Mouse (Mus musculus): Measurements from ENCODE around the gene Tfap2e. TPM values are rescaled to one million over a fixed set of nuclear protein-coding genes. Genes with fewer than 3 reads are reported as not detected.
A peak's percentile ranks its signal among the peaks of the same experiment; 100 is the strongest.

The Tfap2e gene
- polyA plus RNA-seq, 1 experiment, result not detected

DNA sequence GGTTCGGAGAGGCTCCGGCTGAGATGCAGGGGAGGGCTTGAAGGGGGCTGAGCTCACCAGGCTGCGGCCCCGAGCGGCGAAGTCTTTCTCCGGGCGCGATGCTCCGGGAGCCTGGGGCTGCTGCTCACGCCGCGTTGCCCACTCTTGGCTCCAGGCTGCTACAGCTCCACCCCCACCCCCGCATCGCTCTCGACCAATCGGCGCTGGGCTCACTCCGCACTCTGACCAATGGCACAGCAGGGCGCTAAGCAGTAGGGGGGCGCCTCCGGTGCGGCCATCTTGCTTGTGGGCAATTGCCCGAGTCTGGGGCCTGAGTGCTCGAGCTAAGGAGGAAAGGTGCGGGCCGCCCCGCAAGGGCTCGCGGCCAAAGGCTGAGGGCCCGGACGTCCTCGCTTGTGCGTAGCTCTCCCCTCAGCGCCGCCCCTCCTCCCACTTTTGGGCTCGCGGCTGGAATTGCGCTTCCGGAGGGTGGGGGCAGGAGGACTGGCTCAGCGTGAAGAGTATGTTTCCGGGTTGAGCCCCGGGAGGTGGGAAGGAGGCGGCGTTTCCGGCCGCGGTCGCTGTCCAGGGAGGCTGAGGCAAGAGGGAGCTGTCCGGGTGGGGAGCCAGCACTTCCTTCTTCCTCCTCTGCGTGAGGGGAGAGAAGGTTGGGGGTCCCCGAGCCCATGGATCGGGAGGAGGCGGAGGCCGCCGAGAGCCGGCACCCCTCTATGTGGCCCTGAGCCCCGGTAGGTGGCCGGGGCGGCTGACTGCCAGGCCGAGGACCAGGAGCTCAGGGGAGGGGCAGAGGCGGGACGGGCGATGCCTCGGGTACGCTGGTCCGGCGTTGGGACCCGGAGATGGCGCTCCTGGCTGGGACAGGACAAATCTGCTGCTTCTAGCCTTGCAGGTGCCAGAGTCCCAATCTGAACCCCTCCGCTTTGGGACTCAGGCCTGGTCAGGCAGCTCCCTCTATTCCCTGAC lies 17.5 kb upstream of the Tfap2e start, which contains the start of the genes Ncdn and AU040320:
TSS of gene Ncdn (minus strand) at position 171 of the 963 bp plus-strand sequence.
TSS of gene AU040320 (plus strand) at position 277 of the 963 bp plus-strand sequence.
- Histone ChIP-seq H3K4me3 (replicated peaks) (peak within 1 kb of the TSS; percentile 98), H3K4me1 (ENCODE audit: control insufficient read depth) (peaks cover 35% of the 10 kb centered on the region), H3K9me3 (ENCODE audit: control insufficient read depth, low read length) (no peaks in the 10 kb centered on the region), H3K27me3 (ENCODE audit: control insufficient read depth) (no peaks in the 10 kb centered on the region), H3K36me3 (ENCODE audit: control insufficient read depth) (peaks cover 26% of the 10 kb centered on the region)
- TF ChIP-seq GATA1 (IDR thresholded peaks at IDR 0.05; ENCODE audit: low read length) (no peak), TAL1 (IDR thresholded peaks at IDR 0.05; ENCODE audit: low read length) (no peak)

DNA sequence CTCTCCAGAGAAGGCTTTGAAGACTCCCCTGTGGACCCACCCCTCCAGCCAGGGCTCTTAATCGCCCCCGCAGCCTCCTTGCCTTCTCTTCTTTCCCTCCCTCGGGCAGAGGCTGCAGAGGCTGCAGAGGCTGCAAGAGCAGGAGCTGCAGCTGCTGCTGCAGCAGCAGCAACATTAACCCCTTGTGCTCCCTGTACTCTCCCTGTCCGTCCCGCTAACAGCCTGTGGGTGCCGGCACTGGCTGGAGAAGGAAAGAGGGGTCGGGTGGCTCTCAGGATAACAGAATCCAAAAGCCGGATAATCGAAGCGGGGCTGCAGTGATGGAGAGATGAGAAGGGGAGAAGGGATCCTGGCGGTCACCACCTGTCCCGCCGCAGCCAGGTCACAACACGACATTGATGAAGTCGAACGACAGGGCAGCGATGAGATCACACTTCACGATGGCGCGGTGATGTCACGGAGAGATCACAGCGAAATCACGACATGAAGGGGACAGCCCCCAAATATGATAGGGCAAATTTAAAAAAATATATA lies 16.6 kb upstream of the Tfap2e start:
- Histone ChIP-seq H3K4me3 (replicated peaks) (peak overlapping the region; percentile 98), H3K36me3 (ENCODE audit: control insufficient read depth) (peaks cover 28% of the 10 kb centered on the region), H3K9me3 (ENCODE audit: control insufficient read depth, low read length) (no peaks in the 10 kb centered on the region), H3K4me1 (ENCODE audit: control insufficient read depth) (peaks cover 35% of the 10 kb centered on the region), H3K27me3 (ENCODE audit: control insufficient read depth) (no peaks in the 10 kb centered on the region)
- no peak for TF ChIP-seq TAL1 (IDR thresholded peaks at IDR 0.05; ENCODE audit: low read length)
- no peak for TF ChIP-seq GATA1 (IDR thresholded peaks at IDR 0.05; ENCODE audit: low read length)

DNA sequence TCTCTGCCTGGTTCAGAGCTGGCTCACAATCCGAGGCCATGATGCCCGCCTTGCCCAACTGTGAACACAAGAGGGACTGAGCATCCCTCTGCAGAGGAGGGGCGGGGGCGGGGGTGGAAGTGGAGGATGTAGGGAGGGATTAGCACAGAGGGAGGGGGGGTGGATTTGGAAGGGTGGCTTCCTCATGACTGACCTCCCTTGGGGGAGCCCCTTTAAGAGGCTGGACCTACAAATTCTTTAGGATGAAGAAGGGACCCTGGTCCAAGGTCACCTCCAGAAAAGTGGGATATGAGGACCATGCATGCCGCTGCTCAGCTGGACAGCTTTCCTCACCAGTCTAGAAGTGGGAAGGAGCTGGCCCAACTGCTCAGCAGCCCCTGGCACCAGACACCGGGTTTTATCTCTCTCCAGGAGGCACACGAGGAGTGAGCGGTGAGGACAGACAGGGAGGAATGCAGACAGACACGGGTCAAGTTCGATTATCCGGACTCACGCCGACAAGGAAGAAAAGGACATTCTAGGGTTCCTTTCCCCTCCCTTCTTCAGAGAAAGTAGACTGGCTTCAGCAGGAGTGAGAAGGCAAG lies 16.1 kb upstream of the Tfap2e start:
- H3K9me3 ChIP-seq (ENCODE audit: control insufficient read depth, low read length), result no peaks in the 10 kb centered on the region
- H3K36me3 ChIP-seq (ENCODE audit: control insufficient read depth), result peaks cover 29% of the 10 kb centered on the region
- TF ChIP-seq GATA1 (IDR thresholded peaks at IDR 0.05; ENCODE audit: low read length) (no peak), TAL1 (IDR thresholded peaks at IDR 0.05; ENCODE audit: low read length) (no peak)
- no peaks in the 10 kb centered on the region for H3K27me3 ChIP-seq (ENCODE audit: control insufficient read depth)
- H3K4me1 ChIP-seq (ENCODE audit: control insufficient read depth), result peaks cover 36% of the 10 kb centered on the region
- H3K4me3 ChIP-seq (replicated peaks), result peak overlapping the region; percentile 98

DNA sequence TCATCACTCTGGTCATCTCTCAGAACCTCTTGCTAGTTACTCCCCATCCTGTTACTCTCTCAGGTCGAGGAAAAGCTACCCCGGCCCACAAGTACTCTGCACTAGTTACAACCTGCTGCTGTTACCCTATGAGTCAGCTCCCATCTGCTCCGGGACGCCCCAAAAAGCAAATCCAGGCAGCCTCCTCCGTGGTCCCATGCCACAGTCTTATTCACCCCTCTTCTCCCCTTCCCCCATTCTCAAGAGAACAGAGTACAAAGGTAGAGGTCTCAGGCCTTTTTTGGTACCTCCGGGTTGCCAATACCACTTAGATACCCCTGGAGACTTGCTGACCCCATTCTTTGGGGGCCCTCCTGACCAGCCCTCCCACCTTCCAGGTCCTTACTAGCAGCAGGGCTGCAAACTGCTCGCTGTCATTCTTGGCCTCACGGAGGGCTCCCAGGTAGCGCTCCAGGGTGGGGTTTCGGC lies 15.6 kb upstream of the Tfap2e start:
- H3K27me3 ChIP-seq (ENCODE audit: control insufficient read depth), result no peaks in the 10 kb centered on the region
- H3K4me1 ChIP-seq (ENCODE audit: control insufficient read depth), result peaks cover 37% of the 10 kb centered on the region
- peaks cover 34% of the 10 kb centered on the region for H3K36me3 ChIP-seq (ENCODE audit: control insufficient read depth)
- no peak overlapping the region for H3K4me3 ChIP-seq (replicated peaks)
- no peak for TF ChIP-seq GATA1 (IDR thresholded peaks at IDR 0.05; ENCODE audit: low read length)
- TF ChIP-seq TAL1 (IDR thresholded peaks at IDR 0.05; ENCODE audit: low read length), result no peak
- no peaks in the 10 kb centered on the region for H3K9me3 ChIP-seq (ENCODE audit: control insufficient read depth, low read length)

DNA sequence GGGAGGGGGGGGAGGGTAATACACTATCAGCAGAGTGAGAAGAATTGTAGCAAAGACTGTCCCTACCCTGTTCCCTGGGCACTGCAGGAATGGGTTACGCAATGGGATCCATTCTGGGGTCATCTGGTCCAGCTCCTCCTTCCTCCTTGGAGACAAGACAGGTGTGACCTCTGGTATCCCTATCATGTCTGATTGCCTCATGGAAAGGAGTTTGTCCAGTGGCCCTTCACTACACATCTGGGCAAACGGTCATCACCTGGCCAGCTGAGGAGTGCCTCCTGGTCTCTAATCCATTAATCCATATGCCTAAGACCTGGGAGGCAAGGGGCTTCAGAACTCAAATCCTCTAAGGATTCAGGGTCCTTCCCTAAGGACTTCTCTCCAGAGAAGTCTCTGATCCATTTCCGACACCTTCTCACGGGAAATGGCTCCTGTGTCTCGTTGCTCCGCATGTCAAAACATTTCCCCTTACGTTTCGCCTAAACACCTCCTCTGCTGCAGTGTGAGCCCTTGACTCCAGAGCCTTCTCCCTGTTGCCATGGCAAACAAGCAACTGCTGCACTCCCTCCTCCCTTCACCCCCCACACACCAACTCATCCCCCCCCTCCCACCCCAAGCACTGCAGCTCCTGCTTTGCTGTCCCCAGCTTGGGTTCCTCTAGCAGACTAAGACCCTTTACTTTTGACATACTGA lies 15.0 kb upstream of the Tfap2e start:
- no peaks in the 10 kb centered on the region for H3K9me3 ChIP-seq (ENCODE audit: control insufficient read depth, low read length)
- H3K4me3 ChIP-seq (replicated peaks), result no peak overlapping the region
- peaks cover 37% of the 10 kb centered on the region for H3K4me1 ChIP-seq (ENCODE audit: control insufficient read depth)
- H3K36me3 ChIP-seq (ENCODE audit: control insufficient read depth), result peaks cover 40% of the 10 kb centered on the region
- no peaks in the 10 kb centered on the region for H3K27me3 ChIP-seq (ENCODE audit: control insufficient read depth)
- TF ChIP-seq TAL1 (IDR thresholded peaks at IDR 0.05; ENCODE audit: low read length) (no peak), GATA1 (IDR thresholded peaks at IDR 0.05; ENCODE audit: low read length) (no peak)

DNA sequence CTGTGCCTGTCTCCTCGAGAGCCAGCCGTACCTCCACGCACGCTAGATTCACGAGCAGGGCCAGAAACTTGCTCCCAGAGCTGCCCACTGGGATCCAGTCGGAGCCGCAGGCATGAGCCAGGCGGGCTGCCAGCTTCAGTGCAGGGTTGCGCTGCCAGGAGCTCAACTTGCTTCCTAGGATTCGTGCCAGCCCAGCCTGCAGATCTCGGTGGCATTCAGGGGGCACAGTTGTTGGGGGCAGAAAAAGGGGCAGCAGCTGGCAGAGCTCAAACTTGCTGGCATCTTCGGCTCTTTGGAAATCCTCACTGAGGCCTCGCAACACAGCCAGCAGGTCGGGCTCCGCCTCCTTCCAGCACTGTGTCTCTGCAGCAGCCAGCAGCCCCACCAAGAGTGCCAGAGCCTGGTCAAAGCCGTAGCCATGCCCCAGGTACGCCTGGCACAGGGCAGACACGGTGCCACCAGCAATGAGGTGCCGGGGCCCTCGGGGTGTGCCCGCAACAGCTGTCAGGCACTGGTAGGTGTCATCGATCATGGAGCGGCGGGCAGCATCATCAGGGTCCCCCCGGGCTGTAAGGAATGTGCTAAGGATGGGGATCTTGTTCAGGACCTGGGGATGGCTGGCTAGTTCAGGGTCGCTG lies 14.1 kb upstream of the Tfap2e start:
- Histone ChIP-seq H3K36me3 (ENCODE audit: control insufficient read depth) (peaks cover 44% of the 10 kb centered on the region), H3K4me3 (replicated peaks) (no peak overlapping the region), H3K27me3 (ENCODE audit: control insufficient read depth) (no peaks in the 10 kb centered on the region), H3K4me1 (ENCODE audit: control insufficient read depth) (peaks cover 37% of the 10 kb centered on the region), H3K9me3 (ENCODE audit: control insufficient read depth, low read length) (no peaks in the 10 kb centered on the region)
- TF ChIP-seq TAL1 (IDR thresholded peaks at IDR 0.05; ENCODE audit: low read length) (no peak), GATA1 (IDR thresholded peaks at IDR 0.05; ENCODE audit: low read length) (no peak)

DNA sequence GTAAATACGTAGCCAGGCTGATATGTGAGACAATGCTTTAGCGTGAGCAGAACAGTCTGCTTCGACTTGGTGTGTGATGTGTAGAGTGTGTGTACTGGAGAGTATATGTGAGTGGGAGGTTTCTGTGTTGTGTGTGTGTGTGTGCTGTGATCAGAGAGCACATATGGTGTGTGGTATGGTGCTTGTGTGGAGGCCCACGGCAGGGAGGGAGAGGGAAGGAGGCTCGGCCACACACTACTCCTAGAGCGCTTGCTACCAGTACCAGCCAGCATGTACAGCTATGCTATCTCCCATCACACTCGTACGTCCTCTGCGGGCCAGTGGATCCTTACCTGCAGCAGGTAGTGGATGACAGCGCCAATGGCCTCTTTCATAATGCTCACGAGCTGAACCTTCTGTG lies 13.5 kb upstream of the Tfap2e start:
- Histone ChIP-seq H3K36me3 (ENCODE audit: control insufficient read depth) (peaks cover 50% of the 10 kb centered on the region), H3K4me3 (replicated peaks) (no peak overlapping the region)

DNA sequence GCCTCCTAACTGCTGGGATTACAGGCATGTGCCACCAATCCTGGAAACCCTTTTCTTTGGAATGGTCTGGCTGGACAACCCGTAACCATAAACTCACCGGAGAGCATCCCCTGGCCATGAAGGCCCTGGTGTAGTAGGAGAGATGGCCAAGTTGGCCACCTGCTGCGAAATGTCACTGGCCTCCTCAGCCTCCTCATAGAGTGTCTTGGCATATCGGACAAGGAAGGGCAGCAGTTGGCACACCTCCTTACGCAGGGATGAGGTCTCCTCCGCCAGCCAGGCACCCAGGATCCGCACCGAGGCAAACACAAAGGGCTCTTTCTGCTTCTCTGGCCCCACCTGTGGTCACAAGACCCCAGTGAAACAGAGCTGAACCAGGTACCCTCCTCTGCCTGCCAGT lies 12.3 kb upstream of the Tfap2e start:
- Histone ChIP-seq H3K4me3 (replicated peaks) (no peak overlapping the region), H3K36me3 (ENCODE audit: control insufficient read depth) (peaks cover 58% of the 10 kb centered on the region), H3K9me3 (ENCODE audit: control insufficient read depth, low read length) (no peaks in the 10 kb centered on the region)

More for the DNA sequence above, 13.5 kb upstream of the Tfap2e start:
- Histone ChIP-seq H3K27me3 (ENCODE audit: control insufficient read depth) (no peaks in the 10 kb centered on the region), H3K4me1 (ENCODE audit: control insufficient read depth) (peaks cover 35% of the 10 kb centered on the region), H3K9me3 (ENCODE audit: control insufficient read depth, low read length) (no peaks in the 10 kb centered on the region)
- TF ChIP-seq GATA1 (IDR thresholded peaks at IDR 0.05; ENCODE audit: low read length) (no peak), TAL1 (IDR thresholded peaks at IDR 0.05; ENCODE audit: low read length) (no peak)

More for the DNA sequence above, 12.3 kb upstream of the Tfap2e start:
- TF ChIP-seq GATA1 (IDR thresholded peaks at IDR 0.05; ENCODE audit: low read length), result no peak
- no peak for TF ChIP-seq TAL1 (IDR thresholded peaks at IDR 0.05; ENCODE audit: low read length)
- Histone ChIP-seq H3K4me1 (ENCODE audit: control insufficient read depth) (peaks cover 25% of the 10 kb centered on the region), H3K27me3 (ENCODE audit: control insufficient read depth) (no peaks in the 10 kb centered on the region)

All from erythroblast, embryonic 14.5 days (primary cell).